Mouse (Mus musculus): ENCODE results near the gene Mis18bp1.
"Not testable (repeated sequence)": the region's sequence is repeated elsewhere in the genome, so short reads cannot be mapped to it uniquely, and the experiment has no call there.

Gene Mis18bp1

GRCm38 (mm10) chr12:65172021-65172951 lies at the start of gene Mis18bp1:
TSS of gene Mis18bp1 (minus strand) at chr12:65172604.
- in situ Hi-C loops (cut with MseI, MboI): no loop called here

- in situ Hi-C loops (cut with MseI, MboI): no loop called here
These were observed 44.0 kb upstream of the Mis18bp1 start for GRCm38 (mm10) chr12:65216404-65216840.

- in situ Hi-C loops (cut with MseI, MboI): no loop called here
These were observed 34.0 kb upstream of the Mis18bp1 start for GRCm38 (mm10) chr12:65206431-65206830.

GRCm38 (mm10) chr12:65201812-65202211 lies 29.4 kb upstream of the Mis18bp1 start:
- in situ Hi-C loops (cut with MseI, MboI): no loop called here

GRCm38 (mm10) chr12:65194003-65194530 lies 21.7 kb upstream of the Mis18bp1 start:
- in situ Hi-C loops (cut with MseI, MboI): no loop called here

- in situ Hi-C loops (cut with MseI, MboI): no loop called here
These were observed 16.8 kb upstream of the Mis18bp1 start for GRCm38 (mm10) chr12:65189213-65189612.

GRCm38 (mm10) chr12:65187365-65187764 lies 15.0 kb upstream of the Mis18bp1 start:
- in situ Hi-C loops (cut with MseI, MboI): no loop called here

- in situ Hi-C loops (cut with MseI, MboI): no loop called here
These were observed 1.3 kb upstream of the Mis18bp1 start for GRCm38 (mm10) chr12:65173736-65174135.

GRCm38 (mm10) chr12:65172959-65173358 lies 555 bp upstream of the Mis18bp1 start:
- in situ Hi-C loops (cut with MseI, MboI): not testable (repeated sequence)

- in situ Hi-C loops (cut with MseI, MboI): not testable (repeated sequence)
These were observed 36.3 kb downstream of the Mis18bp1 start for GRCm38 (mm10) chr12:65136121-65136520.

GRCm38 (mm10) chr12:65119451-65119850 lies 53.0 kb downstream of the Mis18bp1 start:
- in situ Hi-C loops (cut with MseI, MboI): no loop called here

- in situ Hi-C loops (cut with MseI, MboI): no loop called here
These were observed 53.4 kb downstream of the Mis18bp1 start for GRCm38 (mm10) chr12:65118968-65119367.

GRCm38 (mm10) chr12:65114978-65115377 lies 57.4 kb downstream of the Mis18bp1 start:
- in situ Hi-C loops (cut with MseI, MboI): not testable (repeated sequence)

GRCm38 (mm10) chr12:65113925-65114324 lies 58.5 kb downstream of the Mis18bp1 start:
- in situ Hi-C loops (cut with MseI, MboI): no loop called here

- in situ Hi-C loops (cut with MseI, MboI): no loop called here
These were observed 59.6 kb downstream of the Mis18bp1 start for GRCm38 (mm10) chr12:65112811-65113210.

- in situ Hi-C loops (cut with MseI, MboI): no loop called here
These were observed 60.9 kb downstream of the Mis18bp1 start for GRCm38 (mm10) chr12:65111503-65111902.

- in situ Hi-C loops (cut with MseI, MboI): no loop called here
These were observed 63.7 kb downstream of the Mis18bp1 start for GRCm38 (mm10) chr12:65108746-65109145.

Data from mouse trophoblast stem cell (cell line).